Mouse (Mus musculus) kidney, postnatal 10 days (tissue): ENCODE results near the gene Pef1.

Experiments used
- DNase-seq: peaks from one replicate; pipeline ENCODE4 v3.0.0; 2021; ENCODE audit warnings: mixed read lengths

The Pef1 gene

DNA sequence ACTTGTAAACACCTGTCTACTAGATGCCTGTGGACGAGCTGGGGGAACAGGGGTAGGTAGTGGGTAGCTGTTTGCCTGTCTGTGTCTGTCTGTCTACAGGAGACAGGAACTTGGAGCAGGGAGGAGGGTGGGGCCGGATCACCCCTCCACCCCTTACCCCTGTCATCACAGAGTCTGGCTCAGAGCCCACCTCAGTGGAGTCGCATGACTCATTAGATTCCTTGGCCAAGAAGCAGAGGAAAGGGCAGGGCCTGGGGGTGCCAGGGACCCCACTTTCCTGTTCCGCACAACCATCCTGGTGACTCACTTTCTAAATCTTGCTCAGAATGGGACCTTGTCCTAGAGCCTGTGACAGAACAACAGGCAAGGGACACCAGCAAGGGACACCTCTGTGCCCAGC lies 74.7 kb downstream of the Pef1 start:
- peak; percentile 73 for DNase-seq

- DNase-seq, result no peak
Observed at GRCm38 (mm10) chr4:130177536-130177935, 75.2 kb downstream of the Pef1 start.
